Mouse (Mus musculus) megakaryocyte, embryonic 14.5 days (primary cell): ENCODE data around the gene Esr1. TPM values are rescaled to one million over a fixed set of nuclear protein-coding genes. Genes with fewer than 3 reads are reported as not detected.
A peak's percentile ranks its signal among the peaks of the same experiment; 100 is the strongest.

Experiments used
- H3K27me3 ChIP-seq: replicated peaks from 2 replicates; pipeline ENCODE3; 2012; ENCODE audit warnings: inconsistent platforms
- H3K36me3 ChIP-seq: replicated peaks from 2 replicates; pipeline ENCODE3; 2012; ENCODE audit warnings: low read length, inconsistent platforms, mixed read lengths
- H3K4me1 ChIP-seq: 2 replicates; pipeline ENCODE4 v1.6.1; 2012; ENCODE audit warnings: inconsistent platforms
- H3K4me3 ChIP-seq: replicated peaks from 2 replicates; pipeline ENCODE3; 2012; ENCODE audit warnings: moderate library complexity, mild to moderate bottlenecking, inconsistent platforms
- H3K9me3 ChIP-seq: 2 replicates; pipeline ENCODE4 v1.6.1; 2012; ENCODE audit warnings: inconsistent platforms
- FLI1 ChIP-seq: IDR thresholded peaks from 2 replicates; pipeline ENCODE4 v1.6.1; 2012; ENCODE audit warnings: low read length, inconsistent platforms, mixed read lengths
- GATA1 ChIP-seq: IDR thresholded peaks from 3 replicates; pipeline ENCODE4 v1.6.1; 2012; ENCODE audit warnings: mixed read lengths, low read length, inconsistent platforms, borderline replicate concordance
- polyA plus RNA-seq: library from polyadenylated mRNA; stranded (reverse); fragments of >175 nt; gene quantifications from 2 replicates; pipeline ENCODE4 v1.2.3, GENCODE M21; 2012; ENCODE audit warnings: low replicate concordance; ENCODE audit not compliant: insufficient read depth

Esr1 gene
- polyA plus RNA-seq, 1 experiment: 0.18 TPM

GRCm38 (mm10) chr10:4965768-4966167 lies 354.4 kb downstream of the Esr1 start:
- Histone ChIP-seq H3K4me3 (no peak overlapping the region), H3K4me1 (peaks cover 13% of the 10 kb centered on the region), H3K36me3 (no peaks in the 10 kb centered on the region), H3K9me3 (no peaks in the 10 kb centered on the region), H3K27me3 (no peaks in the 10 kb centered on the region)
- TF ChIP-seq FLI1 (no peak), GATA1 (no peak)

GRCm38 (mm10) chr10:4971156-4971555 lies 359.8 kb downstream of the Esr1 start:
- no peaks in the 10 kb centered on the region for H3K9me3 ChIP-seq
- TF ChIP-seq FLI1 (no peak), GATA1 (no peak)
- H3K4me3 ChIP-seq: no peak overlapping the region
- no peaks in the 10 kb centered on the region for H3K27me3 ChIP-seq
- H3K36me3 ChIP-seq: no peaks in the 10 kb centered on the region
- peaks cover 13% of the 10 kb centered on the region for H3K4me1 ChIP-seq

DNA sequence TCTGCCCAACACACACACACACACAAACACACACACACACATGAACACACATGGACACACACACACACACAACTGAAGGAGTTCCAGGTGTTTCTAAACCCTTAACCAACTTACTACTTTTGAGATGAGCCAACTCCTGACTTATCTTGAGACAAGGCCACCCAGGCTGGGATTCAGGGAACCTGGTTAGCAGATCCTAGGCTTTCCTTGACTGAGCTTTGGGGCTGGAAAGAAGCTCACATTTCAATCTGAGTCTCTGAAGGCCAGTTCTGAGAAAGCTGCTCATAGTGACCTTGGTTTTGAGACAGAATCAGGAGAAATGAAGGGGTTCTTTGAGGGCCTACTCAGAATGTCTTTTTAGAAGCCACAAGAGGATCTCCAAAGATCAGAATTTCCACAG lies 360.2 kb downstream of the Esr1 start:
- no peaks in the 10 kb centered on the region for H3K9me3 ChIP-seq
- H3K4me3 ChIP-seq: no peak overlapping the region
- H3K27me3 ChIP-seq: no peaks in the 10 kb centered on the region
- H3K4me1 ChIP-seq: peaks cover 17% of the 10 kb centered on the region
- H3K36me3 ChIP-seq: no peaks in the 10 kb centered on the region
- no peak for TF ChIP-seq FLI1
- no peak for TF ChIP-seq GATA1

DNA sequence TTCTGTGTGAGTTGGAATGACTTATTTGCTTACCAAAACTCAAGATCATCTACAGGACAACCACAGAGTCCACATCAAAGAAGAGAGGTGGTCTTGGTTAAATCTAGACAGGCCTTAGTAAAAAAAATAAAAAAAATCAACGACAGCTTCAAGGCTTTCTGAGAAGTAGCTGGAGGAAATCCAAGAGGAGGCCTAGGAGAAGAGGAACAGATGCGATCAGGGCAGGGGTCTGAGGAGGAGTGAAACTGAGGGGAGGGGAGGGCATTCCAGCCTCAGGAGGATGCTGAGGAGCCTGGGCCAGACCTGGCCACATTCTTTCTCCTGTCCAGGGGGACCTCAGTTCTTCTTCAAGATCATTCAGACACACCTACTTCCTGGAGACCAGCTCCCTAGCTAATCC lies 360.6 kb downstream of the Esr1 start:
- Histone ChIP-seq H3K36me3 (no peaks in the 10 kb centered on the region), H3K27me3 (no peaks in the 10 kb centered on the region), H3K9me3 (no peaks in the 10 kb centered on the region), H3K4me1 (peaks cover 21% of the 10 kb centered on the region), H3K4me3 (no peak overlapping the region)
- TF ChIP-seq FLI1: no peak
- TF ChIP-seq GATA1: no peak

- TF ChIP-seq GATA1 (no peak), FLI1 (no peak)
- Histone ChIP-seq H3K9me3 (no peaks in the 10 kb centered on the region), H3K4me3 (no peak overlapping the region), H3K4me1 (peaks cover 31% of the 10 kb centered on the region), H3K27me3 (no peaks in the 10 kb centered on the region), H3K36me3 (no peaks in the 10 kb centered on the region)
Observed at GRCm38 (mm10) chr10:4974246-4974645, 362.9 kb downstream of the Esr1 start.

- Histone ChIP-seq H3K27me3 (no peaks in the 10 kb centered on the region), H3K9me3 (no peaks in the 10 kb centered on the region), H3K4me3 (no peak overlapping the region), H3K4me1 (peaks cover 22% of the 10 kb centered on the region), H3K36me3 (no peaks in the 10 kb centered on the region)
- no peak for TF ChIP-seq GATA1
- TF ChIP-seq FLI1: no peak
Observed at GRCm38 (mm10) chr10:4976557-4976956, 365.2 kb downstream of the Esr1 start.

DNA sequence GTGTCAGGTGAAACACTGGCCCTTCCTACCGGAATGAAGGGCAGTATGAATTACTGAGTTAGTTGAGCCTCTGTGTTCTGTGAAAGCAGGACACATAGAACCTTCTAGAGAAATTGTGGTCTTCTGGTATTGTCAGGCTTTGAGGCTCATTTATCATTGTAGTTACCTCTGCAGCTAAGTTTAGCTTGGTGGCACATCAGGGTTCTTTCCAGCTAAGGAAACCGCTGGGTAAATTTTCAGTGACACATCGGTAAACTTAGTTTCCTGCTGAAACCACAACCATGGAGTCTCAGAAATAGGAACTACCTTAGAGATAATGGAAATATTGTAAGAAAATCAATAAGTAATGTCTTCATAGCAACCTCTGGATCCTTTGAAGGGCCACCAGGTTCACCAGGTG lies 366.0 kb downstream of the Esr1 start:
- no peaks in the 10 kb centered on the region for H3K36me3 ChIP-seq
- no peaks in the 10 kb centered on the region for H3K27me3 ChIP-seq
- peaks cover 22% of the 10 kb centered on the region for H3K4me1 ChIP-seq
- TF ChIP-seq GATA1: no peak
- no peak for TF ChIP-seq FLI1
- H3K4me3 ChIP-seq: no peak overlapping the region
- H3K9me3 ChIP-seq: no peaks in the 10 kb centered on the region

DNA sequence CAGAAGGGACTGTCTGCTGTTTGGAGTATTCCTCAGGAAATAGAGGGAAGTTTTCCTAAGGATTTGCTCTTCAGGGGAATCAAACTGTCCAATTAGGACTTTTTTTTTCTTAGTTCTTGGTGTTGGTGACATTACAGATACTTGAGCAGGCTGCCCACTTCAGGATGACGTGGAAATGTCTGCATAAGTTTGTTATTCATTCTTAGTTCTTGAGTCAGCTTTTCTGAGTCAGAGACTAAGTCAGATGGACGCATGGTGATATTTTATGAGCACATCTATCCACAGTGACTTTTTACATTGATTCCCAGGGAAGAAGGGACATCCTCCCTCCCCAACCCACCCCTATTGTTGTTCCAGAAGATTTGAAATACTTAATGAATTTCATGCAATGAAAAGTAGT lies 372.5 kb downstream of the Esr1 start:
- no peaks in the 10 kb centered on the region for H3K9me3 ChIP-seq
- TF ChIP-seq FLI1: no peak
- no peak for TF ChIP-seq GATA1
- peaks cover 6% of the 10 kb centered on the region; the same call in 1 of the 2 replicates for H3K4me1 ChIP-seq

GRCm38 (mm10) chr10:4993802-4994201 lies 382.4 kb downstream of the Esr1 start:
- Histone ChIP-seq H3K27me3 (no peaks in the 10 kb centered on the region), H3K9me3 (no peaks in the 10 kb centered on the region), H3K4me1 (peaks cover 33% of the 10 kb centered on the region), H3K4me3 (no peak overlapping the region), H3K36me3 (no peaks in the 10 kb centered on the region)
- TF ChIP-seq GATA1: no peak
- no peak for TF ChIP-seq FLI1

More for the DNA sequence above, 372.5 kb downstream of the Esr1 start:
- Histone ChIP-seq H3K27me3 (no peaks in the 10 kb centered on the region), H3K36me3 (no peaks in the 10 kb centered on the region), H3K4me3 (no peak overlapping the region)

- no peaks in the 10 kb centered on the region for H3K27me3 ChIP-seq
Observed at GRCm38 (mm10) chr10:4996592-4996991, 385.2 kb downstream of the Esr1 start.

More at GRCm38 (mm10) chr10:4996592-4996991, 385.2 kb downstream of the Esr1 start:
- H3K4me1 ChIP-seq: peaks cover 37% of the 10 kb centered on the region
- H3K36me3 ChIP-seq: no peaks in the 10 kb centered on the region
- no peaks in the 10 kb centered on the region for H3K9me3 ChIP-seq
- TF ChIP-seq GATA1 (no peak), FLI1 (no peak)
- peak overlapping the region; percentile 35 for H3K4me3 ChIP-seq
